Mouse (Mus musculus): ENCODE results near the gene Ppt2.
A peak's percentile ranks its signal among the peaks of the same experiment; 100 is the strongest.

The Ppt2 gene

GRCm38 (mm10) chr17:34605609-34606008 lies 22.7 kb downstream of the Ppt2 start:
- peak; percentile 95 for DNase-seq (ENCODE audit: low spot score)

GRCm38 (mm10) chr17:34604511-34605237 lies 23.6 kb downstream of the Ppt2 start:
- DNase-seq (ENCODE audit: low spot score): no peak

- peak; percentile 98 for DNase-seq (ENCODE audit: low spot score)
Observed at GRCm38 (mm10) chr17:34604061-34604508, 24.2 kb downstream of the Ppt2 start, which contains the start of gene Agpat1. Gene Agpat1 (plus strand): TSS chr17:34604262.

GRCm38 (mm10) chr17:34603375-34604060 lies 24.8 kb downstream of the Ppt2 start, which contains the start of gene Rnf5:
Gene Rnf5 (minus strand): TSS chr17:34603690.
- peak; percentile 100 for DNase-seq (ENCODE audit: low spot score)

GRCm38 (mm10) chr17:34601796-34602195 lies 26.5 kb downstream of the Ppt2 start:
- DNase-seq (ENCODE audit: low spot score): no peak

GRCm38 (mm10) chr17:34599891-34600290 lies 28.4 kb downstream of the Ppt2 start:
- no peak for DNase-seq (ENCODE audit: low spot score)

- DNase-seq (ENCODE audit: low spot score): no peak
Observed at GRCm38 (mm10) chr17:34597566-34598095, 30.7 kb downstream of the Ppt2 start, which contains the start of gene Ager. Gene Ager (plus strand): TSS chr17:34597862.

GRCm38 (mm10) chr17:34596098-34596497 lies 32.2 kb downstream of the Ppt2 start:
- no peak for DNase-seq (ENCODE audit: low spot score)

- no peak for DNase-seq (ENCODE audit: low spot score)
Observed at GRCm38 (mm10) chr17:34593752-34594525, 34.4 kb downstream of the Ppt2 start.

GRCm38 (mm10) chr17:34592581-34593549 lies 35.4 kb downstream of the Ppt2 start:
- no peak for DNase-seq (ENCODE audit: low spot score)

- DNase-seq (ENCODE audit: low spot score): no peak
Observed at GRCm38 (mm10) chr17:34591994-34592375, 36.3 kb downstream of the Ppt2 start.

- DNase-seq (ENCODE audit: low spot score): no peak
Observed at GRCm38 (mm10) chr17:34591029-34591993, 37.0 kb downstream of the Ppt2 start, which contains the start of gene Pbx2. Gene Pbx2 (plus strand): TSS chr17:34591266.

GRCm38 (mm10) chr17:34590154-34590987 lies 37.9 kb downstream of the Ppt2 start:
- no peak for DNase-seq (ENCODE audit: low spot score)

GRCm38 (mm10) chr17:34589681-34590101 lies 38.6 kb downstream of the Ppt2 start, which contains the start of gene Gpsm3:
Gene Gpsm3 (plus strand): TSS chr17:34589806.
- DNase-seq (ENCODE audit: low spot score): no peak

GRCm38 (mm10) chr17:34589206-34589605 lies 39.1 kb downstream of the Ppt2 start:
- DNase-seq (ENCODE audit: low spot score): no peak

GRCm38 (mm10) chr17:34588767-34589166 lies 39.5 kb downstream of the Ppt2 start:
- no peak for DNase-seq (ENCODE audit: low spot score)

- no peak for DNase-seq (ENCODE audit: low spot score)
Observed at GRCm38 (mm10) chr17:34587814-34588213, 40.5 kb downstream of the Ppt2 start.

GRCm38 (mm10) chr17:34587423-34587811 lies 40.9 kb downstream of the Ppt2 start:
- DNase-seq (ENCODE audit: low spot score): peak; percentile 99

Measured in left cerebral cortex, adult 11 months (tissue).